Mouse (Mus musculus) CD4-positive, CD25-positive, alpha-beta regulatory T cell, adult 2 months (primary cell): Measurements from ENCODE around the gene Igsf11.

Source experiments
- DNase-seq: peaks from one replicate; pipeline ENCODE4 v3.0.0-alpha.2; 2012; ENCODE audit warnings: low read depth, low spot score

Igsf11 gene

DNA sequence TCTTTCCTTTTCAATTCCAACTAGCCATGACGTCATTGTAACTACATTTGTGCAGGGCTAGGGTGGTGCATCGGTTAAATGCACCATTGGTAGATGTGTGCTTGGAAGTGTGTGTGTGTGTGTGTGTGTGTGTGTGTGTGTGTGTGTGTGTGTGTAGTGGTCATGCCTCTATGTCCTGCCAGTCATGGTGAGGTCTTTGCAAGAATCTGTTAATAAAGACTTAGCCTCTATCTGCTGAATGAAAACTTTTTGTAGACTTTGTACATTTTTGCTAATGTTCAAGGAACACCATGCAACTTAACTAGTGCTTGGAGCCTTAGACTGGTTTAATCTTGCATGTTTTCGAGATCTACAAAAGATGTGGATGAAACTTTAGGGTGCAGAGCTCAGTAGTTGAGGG lies 48.3 kb downstream of the Igsf11 start:
- DNase-seq: no peak

- DNase-seq: no peak
Measured at GRCm38 (mm10) chr16:38941275-38941674, 48.8 kb downstream of the Igsf11 start.

DNA sequence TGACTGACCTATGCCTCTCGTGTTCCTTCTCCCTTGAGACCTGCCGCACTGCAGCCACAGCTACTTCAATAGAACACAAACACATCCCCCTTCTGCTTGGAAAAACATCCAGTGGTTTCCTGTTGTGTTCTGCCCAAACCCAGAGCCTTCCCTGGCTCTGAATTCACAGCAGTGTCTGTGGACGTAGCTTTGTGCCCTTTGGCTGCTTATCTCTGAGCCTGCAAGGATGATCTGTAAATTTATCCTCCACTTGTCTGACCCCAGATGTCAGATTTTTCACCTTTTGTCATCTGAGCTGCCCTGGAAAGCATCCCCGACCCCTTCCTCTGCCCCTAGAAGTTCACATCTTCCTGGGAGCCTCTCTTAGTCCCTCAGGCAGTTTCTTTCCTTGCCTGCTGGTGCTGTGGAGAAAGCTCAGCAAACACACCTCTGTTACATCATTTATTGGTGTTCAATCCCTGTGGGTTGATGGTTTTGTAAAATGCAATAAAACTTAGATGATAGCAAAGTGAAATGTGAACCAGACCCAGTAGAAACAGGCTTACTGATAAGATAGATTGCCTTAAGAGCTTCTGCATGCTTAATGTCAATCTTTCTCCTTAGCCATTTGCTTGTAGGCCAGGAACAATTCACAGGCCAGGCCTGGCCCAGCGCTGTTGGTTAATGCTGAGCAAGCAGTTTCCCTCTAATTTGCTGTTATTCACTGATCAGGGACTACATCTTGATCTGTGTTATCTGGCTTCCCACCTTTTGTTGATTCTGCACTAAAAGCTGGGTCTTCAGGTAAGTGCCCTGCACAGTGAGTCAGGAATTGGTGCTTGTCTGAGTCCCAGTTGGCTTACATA lies 51.5 kb downstream of the Igsf11 start:
- DNase-seq: no peak

DNA sequence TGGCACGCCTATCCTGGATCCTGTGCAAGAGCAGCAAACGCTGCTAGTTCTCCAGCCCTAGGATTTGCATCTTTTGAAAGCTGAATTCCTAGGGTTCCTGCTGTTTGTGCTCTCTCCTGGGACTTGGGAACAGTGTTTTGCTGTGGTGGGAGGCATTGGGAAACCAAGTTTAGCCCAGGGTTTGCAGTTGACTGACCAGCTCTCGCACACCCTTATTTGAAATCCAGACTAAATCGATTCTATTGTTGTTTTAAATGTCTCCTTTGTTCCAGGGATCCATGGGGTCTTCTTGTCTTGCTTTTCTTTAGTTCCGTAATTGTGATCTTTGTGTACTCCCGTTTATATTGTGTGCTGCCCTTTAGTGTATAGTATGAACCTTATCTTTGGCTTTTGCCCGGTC lies 52.6 kb downstream of the Igsf11 start:
- no peak for DNase-seq

DNA sequence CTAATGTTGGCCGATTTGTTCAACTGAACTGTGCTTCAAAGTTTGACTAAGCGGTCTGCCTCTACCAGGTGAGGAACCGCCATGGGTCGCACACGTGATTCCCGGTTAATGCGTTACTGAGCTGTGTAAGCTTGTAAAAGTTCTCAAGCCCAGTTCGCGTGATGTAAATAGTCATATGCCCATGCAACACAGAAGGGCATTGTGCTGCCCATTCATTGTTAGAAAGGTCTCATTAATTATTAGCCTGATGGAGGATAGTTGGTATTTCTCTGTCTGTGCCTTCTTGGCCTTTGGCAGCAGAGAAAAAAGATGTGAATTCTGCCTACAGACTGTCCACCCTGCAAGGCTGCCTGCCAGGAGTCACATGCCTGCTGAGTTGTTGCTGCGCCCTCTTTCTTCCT lies 53.1 kb downstream of the Igsf11 start:
- DNase-seq: no peak

- no peak for DNase-seq
Measured at GRCm38 (mm10) chr16:38946453-38946852, 54.0 kb downstream of the Igsf11 start.

DNA sequence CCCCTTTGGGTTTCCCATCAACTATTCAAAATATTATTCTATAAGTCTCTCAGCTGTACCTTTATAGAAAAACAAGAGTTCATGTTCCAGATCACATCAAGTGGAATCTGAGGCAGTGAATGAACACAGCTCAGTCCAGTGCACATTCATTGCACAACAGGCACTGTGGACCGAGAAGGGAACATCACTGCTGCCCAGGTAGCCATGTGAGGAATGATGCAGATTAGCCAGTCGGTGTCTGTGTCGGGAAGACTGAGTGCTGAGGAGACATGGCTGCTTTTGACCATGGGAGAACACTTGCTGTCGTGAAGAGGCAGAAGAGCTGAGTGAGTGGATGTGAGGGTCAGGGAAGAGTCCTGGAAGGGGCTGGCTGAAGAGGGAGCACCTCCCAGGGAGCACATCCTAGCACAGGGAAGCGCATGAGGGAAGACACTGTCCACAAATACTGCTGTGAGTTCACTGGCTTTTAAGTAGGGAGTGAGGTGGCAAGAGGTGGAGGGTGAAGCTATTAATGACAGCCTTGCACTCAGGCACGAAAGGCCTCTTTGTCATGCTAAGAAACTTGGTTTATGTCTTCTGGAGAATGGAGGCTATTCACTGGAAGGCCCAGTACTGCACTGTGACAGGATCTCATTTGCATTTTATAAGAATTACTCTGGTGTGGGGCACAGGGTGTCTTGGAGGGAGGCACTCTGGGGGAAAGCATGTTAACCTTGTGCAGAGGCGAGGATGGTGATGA lies 54.8 kb downstream of the Igsf11 start:
- DNase-seq: no peak

- no peak for DNase-seq
Measured at GRCm38 (mm10) chr16:38948441-38948840, 56.0 kb downstream of the Igsf11 start.

DNA sequence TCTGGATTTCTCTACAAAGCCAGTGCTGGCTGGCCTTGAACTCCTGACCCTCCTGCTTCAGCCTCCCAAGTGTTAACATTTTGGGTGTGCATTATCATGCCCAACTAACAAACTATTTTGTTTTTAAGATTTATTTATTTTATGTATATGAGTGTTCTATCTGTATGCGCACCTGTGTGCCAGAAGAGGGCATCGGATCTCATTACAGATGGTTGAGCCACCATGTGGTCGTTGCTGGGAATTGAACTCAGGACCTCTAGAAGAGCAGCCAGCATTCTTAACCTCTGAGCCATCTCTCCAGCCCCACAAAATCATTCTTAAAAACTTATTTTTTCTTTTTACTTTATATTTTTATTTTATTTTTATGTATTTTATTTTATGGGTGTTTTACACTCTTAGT lies 60.4 kb downstream of the Igsf11 start:
- no peak for DNase-seq

DNA sequence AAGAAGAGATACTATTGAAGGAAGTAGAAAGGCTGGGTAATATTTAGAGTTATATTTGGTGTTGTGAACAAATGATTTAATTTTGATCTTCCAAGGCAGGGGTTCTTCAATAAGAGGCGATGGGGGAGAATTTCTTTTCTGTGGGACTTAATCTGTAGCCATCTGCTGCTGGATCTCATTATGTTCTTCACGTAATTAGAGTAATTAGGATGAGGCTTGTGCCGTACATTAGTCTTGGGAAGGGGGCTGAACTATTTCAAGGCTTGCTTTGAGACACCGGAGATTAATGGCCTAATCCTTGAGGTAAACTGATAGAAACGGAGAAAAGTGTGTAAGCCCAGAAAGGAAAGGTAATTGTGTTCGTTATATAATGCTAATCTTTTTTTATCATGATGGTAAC lies 61.4 kb downstream of the Igsf11 start:
- DNase-seq: no peak

DNA sequence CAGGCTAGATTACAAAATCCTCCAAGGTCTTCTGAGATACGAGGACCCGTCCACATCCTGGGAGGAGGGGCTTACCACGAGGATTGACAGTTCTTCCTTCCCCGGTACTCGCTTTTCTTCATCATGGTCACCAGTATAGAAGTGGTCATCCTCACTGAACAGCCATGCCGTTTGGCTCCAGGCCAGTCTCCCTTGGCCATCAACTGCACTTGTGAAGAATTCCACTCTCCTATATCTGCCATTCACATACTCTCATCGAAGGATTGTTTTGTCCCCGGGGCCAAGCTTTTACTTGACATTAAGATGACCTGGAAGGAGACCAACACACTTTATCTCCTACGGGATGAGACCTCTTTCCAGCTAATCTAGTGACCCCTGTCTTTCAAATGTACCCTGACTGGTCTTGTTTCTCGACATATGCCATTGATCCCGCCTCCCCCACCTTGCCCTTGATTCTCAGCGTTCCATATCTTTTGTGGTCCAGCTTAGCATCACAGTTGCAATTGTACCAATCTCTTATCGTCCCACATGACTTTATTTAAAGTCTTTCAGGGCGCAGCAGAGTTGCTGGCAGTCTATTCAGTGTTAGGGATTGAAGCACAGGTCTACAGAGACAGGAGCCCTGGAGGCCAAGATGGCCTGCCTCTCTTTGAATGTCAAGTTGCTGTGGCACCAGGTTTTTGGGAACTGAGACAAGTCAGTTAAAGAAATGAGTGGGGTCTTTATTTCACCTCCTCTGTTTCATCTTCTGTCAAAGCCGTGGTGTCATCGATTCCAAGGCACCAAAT lies 62.2 kb downstream of the Igsf11 start:
- DNase-seq: no peak

GRCm38 (mm10) chr16:38955296-38955695 lies 62.8 kb downstream of the Igsf11 start:
- DNase-seq: no peak

DNA sequence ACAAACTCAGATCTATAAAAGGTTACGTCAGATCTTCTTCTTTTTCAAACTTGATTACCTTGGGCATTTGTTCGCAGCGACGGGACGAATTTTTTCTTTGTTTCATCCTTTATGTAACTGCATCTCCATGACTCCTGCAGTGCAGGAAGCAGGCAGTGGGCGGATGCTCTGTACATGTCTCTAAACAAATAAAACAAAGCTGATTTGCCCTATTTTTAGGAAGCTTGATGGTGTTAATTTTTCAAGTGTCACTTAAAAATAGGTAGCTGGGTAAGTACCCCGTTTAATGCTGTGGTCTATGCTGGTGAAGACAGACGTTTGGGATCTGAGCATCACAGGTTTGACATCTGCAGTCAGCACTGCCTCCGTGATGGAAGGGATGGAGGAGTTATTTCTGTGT lies 66.3 kb downstream of the Igsf11 start:
- no peak for DNase-seq

DNA sequence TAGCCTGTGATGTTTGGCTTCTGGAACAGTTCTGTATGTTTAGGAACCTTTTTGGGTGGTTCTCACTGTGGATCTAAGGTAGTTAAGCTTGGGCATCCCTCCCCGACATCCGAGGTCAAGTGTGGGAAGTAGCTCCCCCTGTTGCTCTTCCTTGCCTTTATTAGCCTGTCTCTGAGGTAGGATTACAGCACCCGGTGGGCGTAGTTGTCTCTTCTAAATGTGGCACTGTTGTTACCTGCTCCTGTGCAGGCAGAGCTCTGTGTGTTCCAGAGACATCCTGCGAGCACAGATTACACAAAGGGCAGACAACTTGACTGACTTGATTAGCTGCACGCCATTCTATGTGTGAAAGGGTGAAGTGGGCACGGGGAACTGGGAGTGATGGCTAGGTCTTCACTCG lies 68.1 kb downstream of the Igsf11 start:
- DNase-seq: no peak

DNA sequence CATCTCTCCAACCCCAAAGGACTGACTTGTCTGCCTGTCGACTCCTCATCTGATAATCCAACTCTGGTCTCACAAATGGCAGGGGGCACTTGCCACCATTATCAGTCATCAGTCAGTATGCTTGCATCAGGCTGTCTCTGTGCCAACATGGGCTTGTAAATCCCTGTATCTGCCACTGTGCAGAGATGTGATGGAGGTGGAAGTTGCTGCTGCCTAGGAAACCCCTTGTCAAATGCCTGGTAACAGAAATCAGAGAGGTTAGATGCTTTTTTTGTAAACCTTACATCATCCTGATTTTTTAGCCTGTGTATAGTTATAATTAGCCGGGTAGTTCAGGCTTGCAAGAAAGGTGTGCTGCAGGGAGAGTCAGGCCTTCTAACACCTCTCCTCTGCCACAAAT lies 69.4 kb downstream of the Igsf11 start:
- no peak for DNase-seq

- DNase-seq: no peak
Measured at GRCm38 (mm10) chr16:38962695-38963094, 70.2 kb downstream of the Igsf11 start.

GRCm38 (mm10) chr16:38967026-38967425 lies 74.6 kb downstream of the Igsf11 start:
- DNase-seq: no peak

DNA sequence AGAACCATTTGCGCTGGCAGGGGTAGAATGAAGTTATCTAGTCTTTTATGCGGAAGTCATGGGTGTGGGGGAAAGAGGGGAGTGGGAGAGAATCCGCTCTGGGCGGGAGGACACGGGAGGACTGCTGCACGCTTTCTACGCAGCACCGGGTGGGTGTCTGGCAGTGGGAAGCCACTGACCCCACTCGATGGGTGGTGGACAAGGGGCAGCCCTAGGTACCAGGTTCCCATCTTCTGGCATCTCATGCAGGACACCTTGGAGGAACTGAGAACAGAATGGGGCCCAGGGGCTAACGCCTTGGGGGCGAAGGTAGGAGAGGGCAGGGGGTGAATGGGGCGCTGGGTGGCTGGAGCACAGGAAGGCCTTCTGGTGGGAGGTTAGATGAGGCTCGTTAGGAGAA lies 83.7 kb downstream of the Igsf11 start:
- DNase-seq: no peak

- no peak for DNase-seq
Measured at GRCm38 (mm10) chr16:38978546-38978945, 86.1 kb downstream of the Igsf11 start.

GRCm38 (mm10) chr16:38980546-38980945 lies 88.1 kb downstream of the Igsf11 start:
- DNase-seq: no peak

DNA sequence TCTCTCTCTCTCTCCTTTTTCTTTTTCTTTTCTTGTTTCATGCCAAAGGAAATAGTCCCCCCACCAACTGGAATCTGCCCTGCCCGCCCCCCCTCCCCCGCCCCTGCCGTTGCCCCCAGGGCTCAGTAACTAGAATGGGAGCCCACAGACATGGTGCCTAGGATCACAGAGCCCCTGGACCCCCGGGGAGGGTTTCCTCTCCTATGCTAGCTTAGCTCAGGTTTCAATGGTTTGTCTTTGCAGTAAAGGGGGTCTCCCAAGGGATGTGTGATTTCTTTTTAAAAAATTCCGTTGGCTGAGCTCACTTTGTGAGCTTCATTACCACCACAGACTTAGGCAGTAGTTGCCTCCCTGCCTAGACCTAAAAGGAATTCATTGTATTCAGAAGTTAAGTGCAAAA lies 89.6 kb downstream of the Igsf11 start:
- no peak for DNase-seq

DNA sequence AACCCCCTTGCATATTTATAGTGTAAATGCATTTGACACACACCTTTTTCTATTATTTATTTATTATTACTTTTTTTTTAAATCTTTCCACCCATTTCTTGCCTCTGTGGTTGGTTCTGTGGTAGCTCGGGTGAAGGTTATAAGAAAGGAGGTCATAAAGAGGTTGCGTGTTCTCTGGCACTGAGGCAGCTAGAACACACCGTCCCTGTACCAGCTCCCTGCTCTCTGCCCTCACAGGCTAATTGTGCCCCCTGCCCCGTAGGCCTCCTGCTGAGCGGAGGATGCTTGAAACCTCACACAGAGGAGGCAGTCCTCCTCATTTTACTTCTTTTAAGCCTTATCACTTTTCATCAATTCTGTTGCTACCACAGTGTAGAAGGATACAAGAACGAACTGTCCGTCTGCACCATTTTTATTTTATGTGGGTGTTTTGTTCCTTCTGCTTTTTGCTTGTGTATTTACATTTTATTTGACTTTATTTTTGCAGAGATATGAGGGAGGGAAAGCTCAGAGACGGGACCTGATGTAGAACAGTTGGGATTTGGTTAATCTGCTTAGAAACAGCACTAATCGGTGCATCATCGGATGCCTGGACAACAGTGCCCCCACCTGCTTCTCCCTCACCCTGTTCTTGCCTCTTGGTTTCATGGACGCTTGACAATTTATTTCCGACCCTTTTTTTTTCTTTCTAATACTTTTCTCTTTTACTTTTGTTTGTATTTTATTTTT lies 90.2 kb downstream of the Igsf11 start:
- no peak for DNase-seq
